Mouse (Mus musculus) neutrophil, adult 5-6 weeks (primary cell): ENCODE measurements around the gene Asdurf. TPM values are rescaled to one million over a fixed set of nuclear protein-coding genes. Genes with fewer than 3 reads are reported as not detected.

Experiments
- total RNA-seq: library from RNA; stranded (forward); fragments of 200-1000 nt; gene quantifications from 2 replicates; pipeline ENCODE4 v1.2.3, GENCODE M21; 2017

Gene Asdurf
- total RNA-seq, 1 experiment from 2014 or later, result 90.8 TPM

Other genes with a start within 250 kb of the Asdurf start
- not detected in 2 replicates for gene 1700019A02Rik, start 165.0 kb downstream of the Asdurf start, total RNA-seq
- gene Pms1, start 55.6 kb downstream of the Asdurf start, total RNA-seq, result 11.6 and 16.1 TPM in 2 replicates
- 27.5 and 27.9 TPM in 2 replicates for gene Ormdl1, start 55.5 kb downstream of the Asdurf start, total RNA-seq
- not detected in 2 replicates for gene Gm28778, start 55.5 kb downstream of the Asdurf start, total RNA-seq
- 17.2 and 21.6 TPM in 2 replicates for gene Osgepl1, start 39.0 kb downstream of the Asdurf start, total RNA-seq
- 0.25 TPM in 1 of 2 replicates, not detected in the other for gene Gm28551, start within 50 bp of the Asdurf start, total RNA-seq
- gene Asnsd1, start 133 bp upstream of the Asdurf start, total RNA-seq, result 82.7 and 99.2 TPM in 2 replicates